Mouse (Mus musculus) brain, embryonic 18.5 days (tissue): ENCODE measurements around the gene Kcnh1.

Experiments
- DNase-seq: peaks from one replicate; pipeline ENCODE4 v3.0.0-alpha.2; 2012; ENCODE audit warnings: low read depth, low spot score

Kcnh1 gene

GRCm38 (mm10) chr1:192190508-192191321 is at the start of gene Kcnh1:
Gene Kcnh1, plus strand, starts transcription at chr1:192190774.
- peak; percentile 55 for DNase-seq

GRCm38 (mm10) chr1:192151179-192151578 is 39.4 kb upstream of the Kcnh1 start:
- no peak for DNase-seq

GRCm38 (mm10) chr1:192171477-192171876 is 19.1 kb upstream of the Kcnh1 start:
- no peak for DNase-seq

- no peak for DNase-seq
Observed at GRCm38 (mm10) chr1:192179877-192180276, 10.7 kb upstream of the Kcnh1 start.

GRCm38 (mm10) chr1:192181696-192182257 is 8.8 kb upstream of the Kcnh1 start:
- DNase-seq = no peak

GRCm38 (mm10) chr1:192189056-192189455 is 1.5 kb upstream of the Kcnh1 start:
- DNase-seq = peak; percentile 59

- no peak for DNase-seq
Observed at GRCm38 (mm10) chr1:192189771-192190170, 803 bp upstream of the Kcnh1 start.

- DNase-seq = no peak
Observed at GRCm38 (mm10) chr1:192191322-192191639, 707 bp downstream of the Kcnh1 start.

GRCm38 (mm10) chr1:192191859-192192258 is 1.3 kb downstream of the Kcnh1 start:
- no peak for DNase-seq

GRCm38 (mm10) chr1:192192710-192193109 is 2.1 kb downstream of the Kcnh1 start:
- DNase-seq = no peak

- no peak for DNase-seq
Observed at GRCm38 (mm10) chr1:192193656-192194055, 3.1 kb downstream of the Kcnh1 start.

GRCm38 (mm10) chr1:192197495-192197894 is 6.9 kb downstream of the Kcnh1 start:
- no peak for DNase-seq

- DNase-seq = no peak
Observed at GRCm38 (mm10) chr1:192202936-192203335, 12.4 kb downstream of the Kcnh1 start.

- no peak for DNase-seq
Observed at GRCm38 (mm10) chr1:192207956-192208355, 17.4 kb downstream of the Kcnh1 start.

- no peak for DNase-seq
Observed at GRCm38 (mm10) chr1:192212448-192212847, 21.9 kb downstream of the Kcnh1 start.

GRCm38 (mm10) chr1:192214666-192215065 is 24.1 kb downstream of the Kcnh1 start:
- DNase-seq = no peak

- DNase-seq = no peak
Observed at GRCm38 (mm10) chr1:192220156-192220555, 29.6 kb downstream of the Kcnh1 start.

- DNase-seq = no peak
Observed at GRCm38 (mm10) chr1:192224161-192224560, 33.6 kb downstream of the Kcnh1 start.

GRCm38 (mm10) chr1:192232696-192233095 is 42.1 kb downstream of the Kcnh1 start:
- no peak for DNase-seq

GRCm38 (mm10) chr1:192246836-192247235 is 56.3 kb downstream of the Kcnh1 start:
- DNase-seq = no peak

GRCm38 (mm10) chr1:192259146-192259545 is 68.6 kb downstream of the Kcnh1 start:
- no peak for DNase-seq

- DNase-seq = no peak
Observed at GRCm38 (mm10) chr1:192259616-192260015, 69.0 kb downstream of the Kcnh1 start.

GRCm38 (mm10) chr1:192265704-192266103 is 75.1 kb downstream of the Kcnh1 start:
- no peak for DNase-seq
